Mouse (Mus musculus): ENCODE measurements at regions not wholly inside any gene's neighbourhood (a gene's known extent, or its start where the extent isn't known, plus 50 kb on each side); places are given as distances from the start of the nearest gene placed in this dataset.
"Not testable (repeated sequence)": the region's sequence is repeated elsewhere in the genome, so short reads cannot be mapped to it uniquely, and the experiment has no call there.

DNA sequence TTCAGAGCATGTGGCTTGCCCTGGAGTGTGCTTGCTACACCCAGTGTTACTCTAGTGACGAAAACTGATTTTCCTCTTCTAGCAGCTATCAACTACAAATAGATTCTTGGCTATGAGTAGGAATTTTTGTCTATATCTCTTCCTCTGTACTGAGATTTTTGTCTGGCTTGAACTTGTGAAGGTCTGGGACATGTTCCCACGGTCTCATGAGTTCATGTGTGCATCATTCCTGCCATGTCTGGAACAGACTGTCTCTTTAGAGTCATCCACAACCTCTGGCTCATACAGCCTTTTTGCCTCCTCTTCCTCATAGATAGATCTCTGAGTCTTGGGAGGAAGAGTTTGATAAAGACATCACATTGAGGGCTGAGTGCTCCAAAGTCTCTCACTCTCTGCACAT lies 86.5 kb upstream of the Gm5148 start:
- H3K4me3 ChIP-seq (ENCODE audit: low read depth, low read length): no peak overlapping the region
- no peaks in the 10 kb centered on the region for H3K4me1 ChIP-seq (ENCODE audit: insufficient read depth)
- no peak for DNase-seq
- H3K9ac ChIP-seq (replicated peaks): no peak overlapping the region
- no peaks in the 10 kb centered on the region for H3K36me3 ChIP-seq (replicated peaks; ENCODE audit: insufficient read depth, low read length)
- no peak for ATAC-seq
- H3K27me3 ChIP-seq (ENCODE audit: insufficient read depth, low read length): no peaks in the 10 kb centered on the region
- no peak overlapping the region for H3K4me2 ChIP-seq (ENCODE audit: low read depth, low read length)
- peaks cover 2% of the 10 kb centered on the region; the same call in 1 of the 2 replicates for H3K9me3 ChIP-seq (ENCODE audit: low read length)
- no peak overlapping the region for H3K27ac ChIP-seq (ENCODE audit: low read depth)
- TF ChIP-seq CTCF (IDR thresholded peaks at IDR 0.05; ENCODE audit: low read depth): no peak
- 77% methylated on average over 2 of the region's 2 CpGs for WGBS (ENCODE audit: insufficient replicate concordance)

DNA sequence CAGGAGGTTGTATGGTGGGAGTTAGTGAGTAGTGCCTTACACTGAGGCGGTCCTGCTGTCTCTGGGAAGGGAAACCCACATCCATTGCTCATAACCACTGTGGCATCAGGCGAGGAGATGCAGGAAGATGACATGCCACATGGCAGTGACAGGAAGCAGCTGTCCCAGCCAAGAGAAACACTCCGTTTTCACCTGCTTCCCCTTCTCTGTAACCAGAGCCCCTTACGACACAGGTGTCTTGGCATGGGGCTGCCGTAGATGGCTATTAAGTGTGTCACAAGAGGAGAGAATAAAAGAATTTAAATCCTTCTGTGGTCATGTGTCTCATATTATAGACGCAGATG lies 81.5 kb upstream of the Gm5148 start:
- H3K27me3 ChIP-seq (ENCODE audit: insufficient read depth, low read length): no peaks in the 10 kb centered on the region
- no peaks in the 10 kb centered on the region for H3K36me3 ChIP-seq (replicated peaks; ENCODE audit: insufficient read depth, low read length)
- no peak overlapping the region for H3K27ac ChIP-seq (ENCODE audit: low read depth)
- H3K4me1 ChIP-seq (ENCODE audit: insufficient read depth): no peaks in the 10 kb centered on the region
- H3K9me3 ChIP-seq (ENCODE audit: low read length): peaks cover 2% of the 10 kb centered on the region; the same call in 1 of the 2 replicates
- no peak overlapping the region for H3K4me3 ChIP-seq (ENCODE audit: low read depth, low read length)
- 36% methylated on average over 6 of the region's 6 CpGs for WGBS (ENCODE audit: insufficient replicate concordance)
- no peak overlapping the region for H3K4me2 ChIP-seq (ENCODE audit: low read depth, low read length)
- no peak for DNase-seq
- ATAC-seq: no peak; the same call in 1 of the 2 replicates
- no peak for TF ChIP-seq EP300 (IDR thresholded peaks at IDR 0.05; ENCODE audit: low read depth)
- no peak for TF ChIP-seq CTCF (IDR thresholded peaks at IDR 0.05; ENCODE audit: low read depth)
- no peak overlapping the region for H3K9ac ChIP-seq (replicated peaks)

- no peaks in the 10 kb centered on the region for H3K36me3 ChIP-seq (replicated peaks; ENCODE audit: insufficient read depth, low read length)
- ATAC-seq (no peak), DNase-seq (no peak)
- H3K4me2 ChIP-seq (ENCODE audit: low read depth, low read length): no peak overlapping the region
- TF ChIP-seq CTCF (IDR thresholded peaks at IDR 0.05; ENCODE audit: low read depth) (no peak), EP300 (IDR thresholded peaks at IDR 0.05; ENCODE audit: low read depth) (no peak)
- no peaks in the 10 kb centered on the region for H3K27me3 ChIP-seq (ENCODE audit: insufficient read depth, low read length)
- H3K4me3 ChIP-seq (ENCODE audit: low read depth, low read length): no peak overlapping the region
- 69% methylated on average over 9 of the region's 9 CpGs for WGBS (ENCODE audit: insufficient replicate concordance)
- no peaks in the 10 kb centered on the region; the same call in 1 of the 2 replicates for H3K9me3 ChIP-seq (ENCODE audit: low read length)
- H3K9ac ChIP-seq (replicated peaks): no peak overlapping the region
- no peaks in the 10 kb centered on the region for H3K4me1 ChIP-seq (ENCODE audit: insufficient read depth)
- no peak overlapping the region for H3K27ac ChIP-seq (ENCODE audit: low read depth)
Observed at GRCm38 (mm10) chr3:37804941-37805804, 80.9 kb upstream of the Gm5148 start.

DNA sequence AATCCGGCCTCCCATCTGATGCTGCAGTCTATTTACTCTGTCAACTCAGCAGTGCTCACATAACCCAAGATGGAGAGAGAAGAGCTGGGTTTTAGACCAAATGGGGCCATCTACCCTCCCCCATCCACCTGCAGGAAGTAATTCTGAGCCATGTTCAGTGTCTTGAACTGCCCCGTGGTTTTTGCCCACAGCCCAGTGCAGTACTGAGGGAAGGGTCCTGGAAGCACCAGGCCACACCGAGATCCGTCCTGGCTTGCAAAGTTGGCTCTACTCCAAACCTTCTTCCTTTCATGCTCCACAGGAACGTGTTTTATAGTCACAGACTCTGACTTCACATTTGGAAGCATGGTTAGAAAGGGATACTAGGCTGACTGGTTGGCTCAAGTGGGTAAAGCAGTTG lies 80.0 kb upstream of the Gm5148 start:
- Histone ChIP-seq H3K4me3 (ENCODE audit: low read depth, low read length) (no peak overlapping the region), H3K4me2 (ENCODE audit: low read depth, low read length) (no peak overlapping the region), H3K9ac (replicated peaks) (no peak overlapping the region), H3K27ac (ENCODE audit: low read depth) (no peak overlapping the region), H3K36me3 (replicated peaks; ENCODE audit: insufficient read depth, low read length) (no peaks in the 10 kb centered on the region), H3K27me3 (ENCODE audit: insufficient read depth, low read length) (no peaks in the 10 kb centered on the region), H3K4me1 (ENCODE audit: insufficient read depth) (no peaks in the 10 kb centered on the region), H3K9me3 (ENCODE audit: low read length) (no peaks in the 10 kb centered on the region)
- 27% methylated on average over 5 of the region's 5 CpGs for WGBS (ENCODE audit: insufficient replicate concordance)
- no peak for DNase-seq
- ATAC-seq: no peak
- TF ChIP-seq CTCF (IDR thresholded peaks at IDR 0.05; ENCODE audit: low read depth) (no peak), EP300 (IDR thresholded peaks at IDR 0.05; ENCODE audit: low read depth) (no peak)

DNA sequence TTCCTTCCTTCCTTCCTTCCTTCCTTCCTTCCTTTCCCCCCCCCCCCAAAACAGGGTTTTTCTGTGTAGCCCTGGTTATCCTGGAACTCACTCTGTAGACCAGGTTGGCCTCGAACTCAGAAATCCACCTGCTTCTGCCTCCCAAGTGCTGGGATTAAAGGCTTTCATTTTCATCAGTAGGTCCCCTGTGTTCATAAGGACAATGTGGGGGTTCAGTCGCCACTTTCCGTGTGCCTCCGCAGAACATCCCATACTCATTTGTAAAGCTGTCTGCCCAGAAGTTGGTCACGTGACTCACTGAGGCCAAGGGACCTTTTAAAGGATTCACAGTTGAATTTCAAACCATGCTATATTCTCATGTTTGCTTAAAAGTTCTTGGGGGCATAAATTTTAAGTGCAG lies 79.5 kb upstream of the Gm5148 start:
- not testable (repeated sequence) for DNase-seq; ATAC-seq; H3K4me2 ChIP-seq (ENCODE audit: low read depth, low read length); H3K9ac ChIP-seq (replicated peaks); H3K4me1 ChIP-seq (ENCODE audit: insufficient read depth); H3K9me3 ChIP-seq (ENCODE audit: low read length); H3K36me3 ChIP-seq (replicated peaks; ENCODE audit: insufficient read depth, low read length); H3K27me3 ChIP-seq (ENCODE audit: insufficient read depth, low read length); H3K4me3 ChIP-seq (ENCODE audit: low read depth, low read length); H3K27ac ChIP-seq (ENCODE audit: low read depth)
- 77% methylated on average over 5 of the region's 5 CpGs for WGBS (ENCODE audit: insufficient replicate concordance)

GRCm38 (mm10) chr3:37801551-37801950 lies 77.3 kb upstream of the Gm5148 start:
- no peaks in the 10 kb centered on the region for H3K36me3 ChIP-seq (replicated peaks; ENCODE audit: insufficient read depth, low read length)
- no peaks in the 10 kb centered on the region for H3K4me1 ChIP-seq (ENCODE audit: insufficient read depth)
- DNase-seq (no peak), ATAC-seq (no peak)
- 88% methylated on average over 2 of the region's 2 CpGs for WGBS (ENCODE audit: insufficient replicate concordance)
- TF ChIP-seq CTCF (IDR thresholded peaks at IDR 0.05; ENCODE audit: low read depth) (no peak), EP300 (IDR thresholded peaks at IDR 0.05; ENCODE audit: low read depth) (no peak)
- H3K27ac ChIP-seq (ENCODE audit: low read depth): no peak overlapping the region
- H3K9me3 ChIP-seq (ENCODE audit: low read length): no peaks in the 10 kb centered on the region
- H3K9ac ChIP-seq (replicated peaks): no peak overlapping the region
- H3K4me3 ChIP-seq (ENCODE audit: low read depth, low read length): no peak overlapping the region
- no peak overlapping the region for H3K4me2 ChIP-seq (ENCODE audit: low read depth, low read length)
- H3K27me3 ChIP-seq (ENCODE audit: insufficient read depth, low read length): no peaks in the 10 kb centered on the region
